Mouse (Mus musculus): ENCODE results near the gene Syt2. TPM values are rescaled to one million over a fixed set of nuclear protein-coding genes. Genes with fewer than 3 reads are reported as not detected.

Syt2 gene
- polyA plus RNA-seq, 1 experiment from 2014 or later: 0.34 TPM

DNA sequence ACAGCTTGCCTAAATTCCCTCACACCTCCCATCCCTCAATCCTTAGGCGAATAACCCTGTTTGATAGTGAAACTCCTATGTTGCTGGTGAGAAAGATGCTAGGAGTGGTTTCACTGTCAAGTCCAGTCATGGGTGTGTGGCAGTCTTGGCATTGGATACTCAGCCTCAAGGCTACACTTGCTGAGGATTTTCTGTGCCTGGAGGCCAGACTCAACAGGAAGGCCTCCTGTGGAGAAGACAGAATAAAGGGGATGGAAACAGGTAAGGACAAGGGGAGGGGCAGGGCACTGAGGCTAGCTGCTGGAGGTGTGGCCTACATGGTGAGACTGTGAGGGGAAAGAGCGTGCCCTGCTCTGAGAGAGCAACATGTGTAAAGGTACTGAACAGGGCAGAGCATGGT is 60.1 kb downstream of the Syt2 start:
- 53% methylated on average over 2 of the region's 2 CpGs for WGBS
- Histone ChIP-seq H3K4me2 (no peak overlapping the region), H3K9ac (replicated peaks) (no peak overlapping the region), H3K36me3 (no peaks in the 10 kb centered on the region), H3K9me3 (no peaks in the 10 kb centered on the region), H3K27me3 (peaks cover 75% of the 10 kb centered on the region), H3K27ac (no peak overlapping the region), H3K4me1 (replicated peaks) (peaks cover 17% of the 10 kb centered on the region), H3K4me3 (replicated peaks) (no peak overlapping the region)
- ATAC-seq (ENCODE audit: insufficient number of reproducible peaks, insufficient read depth, low FRiP score, low TSS enrichment, low read depth): no peak

DNA sequence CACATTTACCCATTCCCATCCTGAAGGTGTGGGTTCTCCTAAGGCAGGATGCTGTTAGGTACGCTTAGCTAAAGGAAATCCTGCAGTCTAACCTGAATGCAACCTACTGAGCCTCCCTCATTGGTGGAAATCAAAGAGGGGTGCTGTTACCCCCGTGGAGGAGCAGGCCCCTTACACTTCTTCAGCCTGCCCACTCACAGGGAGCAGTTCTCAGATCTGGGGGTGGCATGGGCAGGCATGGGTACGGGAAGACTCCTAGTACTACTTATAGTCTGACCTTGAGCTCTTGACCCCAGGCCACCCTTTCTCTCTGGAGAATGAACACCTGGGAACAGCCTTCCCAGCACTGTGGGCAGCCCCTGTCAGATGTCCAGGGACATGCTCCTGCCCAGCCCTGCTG is 61.0 kb downstream of the Syt2 start:
- no peaks in the 10 kb centered on the region for H3K36me3 ChIP-seq
- WGBS: 66% methylated on average over 3 of the region's 3 CpGs
- no peak overlapping the region for H3K4me3 ChIP-seq (replicated peaks)
- no peak overlapping the region for H3K4me2 ChIP-seq
- peaks cover 82% of the 10 kb centered on the region for H3K27me3 ChIP-seq
- no peak overlapping the region for H3K9ac ChIP-seq (replicated peaks)
- H3K4me1 ChIP-seq (replicated peaks): peaks cover 17% of the 10 kb centered on the region
- H3K27ac ChIP-seq: no peak overlapping the region
- no peak for ATAC-seq (ENCODE audit: insufficient number of reproducible peaks, insufficient read depth, low FRiP score, low TSS enrichment, low read depth)
- no peaks in the 10 kb centered on the region for H3K9me3 ChIP-seq

DNA sequence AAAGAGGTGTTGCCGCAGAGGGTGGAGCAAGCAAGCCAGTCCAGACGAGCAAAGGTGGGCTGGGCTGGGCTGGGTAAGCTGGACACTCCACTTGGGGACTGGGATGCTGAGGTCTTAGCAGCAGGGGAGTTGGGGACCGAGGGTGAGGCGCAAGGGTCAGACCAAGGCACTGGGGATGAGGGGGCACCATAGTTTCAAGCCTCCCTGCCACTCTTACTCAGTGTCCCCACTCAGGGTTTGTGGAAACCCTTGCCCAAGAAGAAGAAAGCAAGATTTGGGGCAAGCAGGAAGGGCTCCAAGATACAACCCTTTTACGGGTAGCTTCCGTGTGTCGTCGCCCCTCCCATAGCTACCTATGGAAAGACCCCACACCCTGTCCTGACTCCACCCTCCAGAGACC is 61.8 kb downstream of the Syt2 start:
- Histone ChIP-seq H3K27ac (no peak overlapping the region), H3K36me3 (no peaks in the 10 kb centered on the region), H3K4me2 (peak overlapping the region; percentile 98), H3K4me1 (replicated peaks) (peaks cover 17% of the 10 kb centered on the region), H3K27me3 (peaks cover 90% of the 10 kb centered on the region), H3K9me3 (no peaks in the 10 kb centered on the region), H3K4me3 (replicated peaks) (peak overlapping the region; percentile 54), H3K9ac (replicated peaks) (no peak overlapping the region)
- no peak for ATAC-seq (ENCODE audit: insufficient number of reproducible peaks, insufficient read depth, low FRiP score, low TSS enrichment, low read depth)
- WGBS: 13% methylated on average over 8 of the region's 8 CpGs

DNA sequence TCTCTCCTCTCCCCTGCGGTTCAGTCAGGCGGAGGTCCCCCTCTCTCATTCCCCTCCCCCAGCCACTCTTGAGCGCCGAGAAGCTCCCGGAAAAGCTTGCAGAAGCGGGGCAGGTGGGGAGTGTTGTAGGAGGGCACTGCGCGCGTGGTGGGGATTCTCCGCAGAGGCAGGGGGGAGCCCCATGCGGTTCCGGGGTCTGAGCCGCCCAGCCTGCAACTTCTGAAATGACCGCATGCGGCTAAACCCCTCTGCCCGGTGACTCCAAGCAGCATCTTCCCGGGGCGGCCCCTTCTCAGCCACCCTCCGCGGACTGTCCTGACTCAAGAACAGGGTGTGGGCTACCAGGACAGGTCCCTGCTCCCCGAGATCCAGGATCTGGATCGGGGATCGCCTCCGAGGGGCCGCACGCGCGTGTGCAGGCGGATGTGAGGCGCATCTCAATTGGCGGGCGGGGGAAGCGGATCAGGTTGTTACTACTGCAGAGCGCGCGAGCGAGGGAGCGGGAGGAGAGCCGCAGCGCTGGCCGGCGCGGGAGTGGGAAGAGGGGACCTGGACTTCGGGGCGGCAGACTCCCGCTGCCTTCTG is 62.4 kb downstream of the Syt2 start:
- under 1% methylated on average over 46 of the region's 46 CpGs for WGBS
- H3K27me3 ChIP-seq: peaks cover 95% of the 10 kb centered on the region
- ATAC-seq (ENCODE audit: insufficient number of reproducible peaks, insufficient read depth, low FRiP score, low TSS enrichment, low read depth): no peak

DNA sequence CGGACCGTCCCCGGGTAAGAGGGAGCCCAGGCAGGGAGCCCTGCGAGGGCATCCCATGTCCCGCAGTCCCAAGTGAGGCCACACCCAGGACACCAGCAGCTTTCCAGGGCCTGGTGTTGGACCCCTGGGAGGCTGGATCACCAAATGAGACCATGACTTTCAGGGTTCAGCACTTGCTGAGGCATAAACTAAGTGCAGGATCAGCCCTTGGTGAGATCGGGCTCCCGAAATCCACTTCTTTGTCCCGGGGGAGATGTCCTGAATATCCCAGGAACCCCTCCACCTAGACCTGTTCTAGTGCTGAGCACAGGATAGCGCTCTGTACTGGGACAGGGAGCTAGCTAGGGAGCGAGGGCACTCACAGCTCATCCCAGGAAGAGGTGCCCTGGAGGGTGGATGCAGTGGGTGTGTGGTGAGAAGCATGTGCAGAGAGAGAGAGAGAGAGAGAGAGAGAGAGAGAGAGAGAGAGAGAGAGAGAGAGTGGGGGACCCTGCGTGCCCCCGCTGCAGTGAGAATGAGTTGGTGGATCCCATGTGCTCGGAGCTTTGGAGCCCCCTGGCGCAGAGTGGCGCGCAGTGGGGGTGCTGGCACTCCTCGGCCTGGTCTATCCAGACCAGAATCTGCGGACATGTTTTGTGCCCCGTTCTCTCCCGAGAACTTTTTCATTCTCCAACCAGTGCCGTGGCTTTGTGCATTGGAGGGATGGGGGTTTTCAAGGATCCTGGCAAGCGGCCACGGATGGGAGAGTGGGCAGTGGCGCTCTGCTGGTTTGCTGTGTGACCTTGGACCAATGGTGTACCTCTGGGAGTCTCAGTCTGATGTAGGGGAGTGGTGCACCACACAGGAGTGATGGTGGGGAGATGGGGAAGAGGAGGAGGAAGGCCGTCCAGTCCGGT is 63.2 kb downstream of the Syt2 start:
- Histone ChIP-seq H3K4me3 (replicated peaks) (peak overlapping the region; percentile 54), H3K4me2 (peak overlapping the region; percentile 98), H3K36me3 (no peaks in the 10 kb centered on the region), H3K4me1 (replicated peaks) (peaks cover 17% of the 10 kb centered on the region), H3K27me3 (peaks cover 88% of the 10 kb centered on the region), H3K9me3 (no peaks in the 10 kb centered on the region), H3K27ac (no peak overlapping the region), H3K9ac (replicated peaks) (peak overlapping the region; percentile 57)
- no peak for ATAC-seq (ENCODE audit: insufficient number of reproducible peaks, insufficient read depth, low FRiP score, low TSS enrichment, low read depth)
- 14% methylated on average over 26 of the region's 26 CpGs for WGBS

More for the DNA sequence above, 62.4 kb downstream of the Syt2 start:
- peak overlapping the region; percentile 57 for H3K9ac ChIP-seq (replicated peaks)
- peak overlapping the region; percentile 98 for H3K4me2 ChIP-seq
- H3K4me3 ChIP-seq (replicated peaks): peak overlapping the region; percentile 54
- H3K4me1 ChIP-seq (replicated peaks): peaks cover 17% of the 10 kb centered on the region
- H3K27ac ChIP-seq: no peak overlapping the region
- no peaks in the 10 kb centered on the region for H3K36me3 ChIP-seq
- H3K9me3 ChIP-seq: no peaks in the 10 kb centered on the region

DNA sequence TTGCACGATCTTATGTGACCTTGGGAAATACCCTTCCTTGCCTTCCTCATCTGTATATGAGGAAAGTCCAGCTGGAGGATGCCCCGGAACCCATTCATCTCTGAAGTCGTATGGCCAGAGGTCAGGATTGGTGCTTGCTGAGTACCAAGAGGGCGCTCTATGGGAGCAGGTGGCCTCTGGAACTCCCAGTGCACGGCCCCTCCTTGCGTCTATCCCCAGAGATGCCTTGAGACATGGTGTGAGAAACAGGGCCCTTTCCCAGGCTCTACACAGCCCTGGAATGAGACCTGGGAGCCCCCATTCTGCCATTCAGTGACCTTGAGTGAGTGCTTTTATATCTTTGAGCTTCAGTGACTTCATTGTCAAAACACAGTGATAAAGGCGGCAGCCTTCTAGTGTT is 64.6 kb downstream of the Syt2 start:
- no peak overlapping the region for H3K27ac ChIP-seq
- no peak for ATAC-seq (ENCODE audit: insufficient number of reproducible peaks, insufficient read depth, low FRiP score, low TSS enrichment, low read depth)
- H3K4me2 ChIP-seq: no peak overlapping the region
- H3K27me3 ChIP-seq: peaks cover 75% of the 10 kb centered on the region
- peaks cover 17% of the 10 kb centered on the region for H3K4me1 ChIP-seq (replicated peaks)
- no peak overlapping the region for H3K9ac ChIP-seq (replicated peaks)
- H3K9me3 ChIP-seq: no peaks in the 10 kb centered on the region
- no peaks in the 10 kb centered on the region for H3K36me3 ChIP-seq
- H3K4me3 ChIP-seq (replicated peaks): no peak overlapping the region
- 62% methylated on average over 7 of the region's 7 CpGs for WGBS

DNA sequence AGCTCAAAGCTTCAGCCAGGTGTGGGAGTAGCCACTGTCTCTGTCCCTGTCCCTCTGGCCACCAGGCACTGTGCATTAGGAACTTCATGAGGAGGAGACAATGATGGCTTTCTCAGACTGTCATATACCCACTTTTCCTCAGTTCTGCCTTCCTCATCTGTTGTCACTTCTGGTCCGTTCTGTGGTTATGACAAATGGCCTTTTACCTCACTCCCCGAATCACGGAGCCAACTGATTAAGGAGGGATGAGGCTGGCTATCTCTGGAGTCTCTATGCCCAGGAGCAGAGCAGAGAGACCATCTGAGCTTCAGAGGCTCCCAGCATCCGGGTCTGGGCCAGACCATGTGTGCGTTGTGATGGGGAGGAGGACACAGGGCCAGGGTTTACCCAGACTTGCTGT is 65.2 kb downstream of the Syt2 start:
- H3K27me3 ChIP-seq: peaks cover 69% of the 10 kb centered on the region
- H3K27ac ChIP-seq: no peak overlapping the region
- H3K9me3 ChIP-seq: no peaks in the 10 kb centered on the region
- no peak for ATAC-seq (ENCODE audit: insufficient number of reproducible peaks, insufficient read depth, low FRiP score, low TSS enrichment, low read depth)
- peaks cover 17% of the 10 kb centered on the region for H3K4me1 ChIP-seq (replicated peaks)
- H3K36me3 ChIP-seq: no peaks in the 10 kb centered on the region
- no peak overlapping the region for H3K4me3 ChIP-seq (replicated peaks)
- WGBS: 85% methylated on average over 5 of the region's 5 CpGs
- H3K9ac ChIP-seq (replicated peaks): no peak overlapping the region
- H3K4me2 ChIP-seq: no peak overlapping the region

DNA sequence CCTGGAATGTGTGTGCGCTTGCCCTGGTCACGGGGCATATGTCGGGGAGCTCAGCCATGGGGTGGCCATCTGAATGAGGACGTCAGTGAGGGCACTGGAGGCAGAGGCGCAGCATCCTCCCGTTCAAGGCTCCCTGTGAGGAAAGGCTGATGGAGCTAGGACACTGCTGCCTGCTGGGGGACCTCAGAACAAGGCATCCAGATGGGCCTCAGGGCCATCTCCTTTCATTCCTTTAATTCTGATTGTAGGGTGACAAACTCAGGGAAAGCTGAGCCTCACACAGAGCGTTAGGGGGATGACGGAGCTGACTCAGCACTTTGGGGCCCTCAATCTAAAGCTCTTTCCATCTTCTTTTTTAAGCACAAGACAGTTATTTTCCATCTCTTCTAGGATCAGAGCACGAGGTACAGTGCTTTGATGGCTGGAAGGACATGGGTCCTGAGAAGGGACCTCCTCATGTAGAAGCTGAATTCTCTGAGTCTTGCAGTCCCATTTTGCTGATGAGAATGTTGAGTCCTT is 66.4 kb downstream of the Syt2 start:
- WGBS: 82% methylated on average over 9 of the region's 9 CpGs
- no peak overlapping the region for H3K4me3 ChIP-seq (replicated peaks)
- peaks cover 57% of the 10 kb centered on the region for H3K27me3 ChIP-seq
- H3K36me3 ChIP-seq: no peaks in the 10 kb centered on the region
- ATAC-seq (ENCODE audit: insufficient number of reproducible peaks, insufficient read depth, low FRiP score, low TSS enrichment, low read depth): no peak
- H3K9me3 ChIP-seq: no peaks in the 10 kb centered on the region
- peaks cover 17% of the 10 kb centered on the region for H3K4me1 ChIP-seq (replicated peaks)
- no peak overlapping the region for H3K4me2 ChIP-seq
- no peak overlapping the region for H3K9ac ChIP-seq (replicated peaks)
- H3K27ac ChIP-seq: no peak overlapping the region

DNA sequence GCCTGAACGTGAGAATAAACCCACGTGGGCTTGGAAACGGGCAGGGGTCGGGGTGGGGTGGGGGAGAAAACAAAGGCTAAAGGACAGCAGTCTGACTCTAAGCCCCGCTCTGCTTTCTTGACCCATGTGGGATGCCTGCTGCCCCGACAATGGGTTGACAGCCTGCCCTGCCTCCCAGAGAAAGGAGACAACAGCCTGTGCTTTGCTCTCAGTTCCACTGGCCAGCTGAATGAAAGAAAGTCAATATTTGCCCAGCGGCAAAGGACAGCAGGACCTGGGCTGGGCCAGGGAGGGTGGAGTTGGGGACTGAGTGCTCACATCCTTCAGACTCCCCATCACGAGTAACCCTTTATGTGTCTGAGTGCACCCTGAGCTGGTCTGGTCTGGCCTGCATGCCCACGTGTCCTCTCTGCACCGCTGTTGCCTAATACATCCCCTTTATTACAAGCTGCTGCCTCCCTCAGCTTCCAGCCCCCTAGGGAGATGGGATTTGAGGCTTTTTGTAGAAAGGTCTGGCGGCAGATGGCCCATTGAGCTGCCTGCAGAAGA is 67.0 kb downstream of the Syt2 start:
- no peak overlapping the region for H3K4me3 ChIP-seq (replicated peaks)
- H3K9me3 ChIP-seq: no peaks in the 10 kb centered on the region
- no peak for ATAC-seq (ENCODE audit: insufficient number of reproducible peaks, insufficient read depth, low FRiP score, low TSS enrichment, low read depth)
- peaks cover 14% of the 10 kb centered on the region for H3K4me1 ChIP-seq (replicated peaks)
- 0 out of 2 replicates have a peak overlapping the region, but pooled peaks have one; percentile 23 for H3K9ac ChIP-seq (replicated peaks)
- no peak overlapping the region for H3K27ac ChIP-seq
- H3K36me3 ChIP-seq: no peaks in the 10 kb centered on the region
- 40% methylated on average over 11 of the region's 11 CpGs for WGBS
- peaks cover 51% of the 10 kb centered on the region for H3K27me3 ChIP-seq
- no peak overlapping the region for H3K4me2 ChIP-seq

DNA sequence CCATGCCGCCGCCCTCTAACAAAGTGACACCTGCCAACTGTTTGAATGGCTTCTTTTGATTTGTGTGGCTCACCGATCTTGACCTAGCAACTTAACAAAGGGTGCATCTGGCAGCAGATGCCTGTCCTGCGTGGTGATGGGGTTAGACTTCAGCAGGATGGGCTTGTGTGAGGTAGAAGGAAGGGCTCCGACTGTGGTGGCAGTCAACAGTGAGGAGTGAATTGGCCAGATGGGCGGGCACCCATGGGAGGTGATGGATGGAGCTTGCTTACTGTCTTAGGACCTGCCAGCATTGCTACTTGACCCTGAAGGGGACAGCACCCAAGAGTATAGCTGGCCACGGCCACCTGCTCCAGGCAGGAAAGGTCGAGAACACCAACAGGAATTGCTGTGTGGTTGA is 67.7 kb downstream of the Syt2 start:
- no peak overlapping the region for H3K27ac ChIP-seq
- WGBS: 65% methylated on average over 8 of the region's 8 CpGs
- H3K4me2 ChIP-seq: no peak overlapping the region
- H3K9ac ChIP-seq (replicated peaks): no peak overlapping the region
- peaks cover 7% of the 10 kb centered on the region for H3K4me1 ChIP-seq (replicated peaks)
- no peaks in the 10 kb centered on the region for H3K9me3 ChIP-seq
- no peaks in the 10 kb centered on the region for H3K36me3 ChIP-seq
- no peak for ATAC-seq (ENCODE audit: insufficient number of reproducible peaks, insufficient read depth, low FRiP score, low TSS enrichment, low read depth)
- peaks cover 44% of the 10 kb centered on the region for H3K27me3 ChIP-seq
- no peak overlapping the region for H3K4me3 ChIP-seq (replicated peaks)

DNA sequence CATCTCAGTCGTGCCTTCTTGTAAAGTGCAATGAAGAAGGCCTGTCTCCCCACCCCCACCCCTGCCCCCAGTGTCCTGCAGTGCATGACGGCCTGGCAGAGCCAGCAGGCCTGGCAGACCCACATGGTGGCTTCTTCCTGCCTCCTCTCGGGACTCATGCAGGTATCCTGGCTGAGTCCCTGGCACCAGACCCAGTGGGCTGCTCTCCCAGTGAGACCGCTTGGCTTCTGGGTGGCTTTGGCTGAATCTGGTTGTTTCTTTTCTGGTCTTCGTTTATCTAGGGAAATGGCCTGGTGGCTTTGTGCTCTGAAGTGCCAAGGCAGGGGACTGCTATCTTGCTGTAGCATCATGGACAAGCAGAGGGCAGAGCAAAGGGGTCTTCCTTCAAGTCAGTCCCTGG is 68.6 kb downstream of the Syt2 start:
- no peak for ATAC-seq (ENCODE audit: insufficient number of reproducible peaks, insufficient read depth, low FRiP score, low TSS enrichment, low read depth)
- peaks cover 35% of the 10 kb centered on the region for H3K27me3 ChIP-seq

More for the DNA sequence above, 68.6 kb downstream of the Syt2 start:
- Histone ChIP-seq H3K4me1 (replicated peaks) (no peaks in the 10 kb centered on the region), H3K9ac (replicated peaks) (no peak overlapping the region), H3K27ac (no peak overlapping the region), H3K4me2 (no peak overlapping the region), H3K9me3 (no peaks in the 10 kb centered on the region), H3K4me3 (replicated peaks) (no peak overlapping the region), H3K36me3 (no peaks in the 10 kb centered on the region)
- 61% methylated on average over 5 of the region's 5 CpGs for WGBS
